Mouse (Mus musculus) stomach, embryonic 16.5 days (tissue): ENCODE measurements around the gene Epb41l1. TPM values are rescaled to one million over a fixed set of nuclear protein-coding genes. Genes with fewer than 3 reads are reported as not detected.

Experiments
- ATAC-seq: fragments of 200-750 bp; cut with Nextera tagmentation; 2 replicates; pipeline ENCODE4 v1.8.0; 2017; ENCODE audit warnings: moderate number of reproducible peaks, moderate TSS enrichment; ENCODE audit not compliant: insufficient read depth, low FRiP score
- H3K27ac ChIP-seq: fragments of 300-500 bp; sonication (generic); 2 replicates; pipeline ENCODE4 v1.5.1; 2014; ENCODE audit warnings: low read length
- H3K27me3 ChIP-seq: fragments of 300-500 bp; sonication (generic); 2 replicates; pipeline ENCODE4 v1.6.1; 2014; ENCODE audit warnings: low read length, control low read depth, mixed read lengths; ENCODE audit not compliant: control insufficient read depth, insufficient read depth
- H3K36me3 ChIP-seq: fragments of 300-500 bp; sonication (generic); 2 replicates; pipeline ENCODE4 v1.6.1; 2014; ENCODE audit warnings: low read length; ENCODE audit not compliant: control insufficient read depth, insufficient read depth
- H3K4me1 ChIP-seq: fragments of 300-500 bp; sonication (generic); 2 replicates; pipeline ENCODE4 v1.6.1; 2014; ENCODE audit warnings: low read length, control low read depth, mixed read lengths; ENCODE audit not compliant: control insufficient read depth, insufficient read depth
- H3K4me2 ChIP-seq: fragments of 300-500 bp; sonication (generic); 2 replicates; pipeline ENCODE4 v1.6.1; 2014; ENCODE audit warnings: low read depth, low read length, mixed read lengths
- H3K4me3 ChIP-seq: fragments of 300-500 bp; sonication (generic); replicated peaks from 2 replicates; pipeline ENCODE4 v1.5.1; 2014; ENCODE audit warnings: mild to moderate bottlenecking, low read length
- H3K9ac ChIP-seq: fragments of 300-500 bp; sonication (generic); 2 replicates; pipeline ENCODE4 v1.6.1; 2014; ENCODE audit warnings: low read length
- H3K9me3 ChIP-seq: fragments of 300-500 bp; sonication (generic); replicated peaks from 2 replicates; pipeline ENCODE4 v1.6.1; 2016; ENCODE audit warnings: low read length, control low read depth; ENCODE audit not compliant: control insufficient read depth
- WGBS: fragments of 180-500 bp; shearing (Covaris S2); extraction: QIAGEN DNeasy Blood & Tissue Kit; methylation state at CpG from one replicate; pipeline ENCODE4 v1.1.7; 2014; 5-methylcytosine and 5-hydroxymethylcytosine counted together
- polyA plus RNA-seq: library from polyadenylated mRNA; unstranded; fragments of >200 nt; fragmentation: Nextera tagmentation; extraction: Ambion mirVana; gene quantifications from 2 replicates; pipeline ENCODE4 v1.2.1, GENCODE M21; 2015

The Epb41l1 gene
- polyA plus RNA-seq, 1 experiment from 2014 or later, result 3.1 TPM

- no peak overlapping the region for H3K9ac ChIP-seq
- no peaks in the 10 kb centered on the region for H3K9me3 ChIP-seq
- H3K4me1 ChIP-seq, result no peaks in the 10 kb centered on the region
- H3K27me3 ChIP-seq, result no peaks in the 10 kb centered on the region
- no peak overlapping the region for H3K4me3 ChIP-seq
- no peak overlapping the region for H3K4me2 ChIP-seq
- H3K27ac ChIP-seq, result no peak overlapping the region
- 79% methylated on average over 6 of the region's 6 CpGs for WGBS
- ATAC-seq, result no peak
- 0 out of 2 replicates have a peak, but pooled peaks cover 4% of the 10 kb centered on the region for H3K36me3 ChIP-seq
These were observed 97.6 kb downstream of the Epb41l1 start for GRCm38 (mm10) chr2:156518306-156518705.

- Histone ChIP-seq H3K9me3 (no peaks in the 10 kb centered on the region), H3K4me1 (no peaks in the 10 kb centered on the region), H3K9ac (no peak overlapping the region), H3K4me3 (no peak overlapping the region), H3K36me3 (0 out of 2 replicates have a peak, but pooled peaks cover 4% of the 10 kb centered on the region), H3K27ac (no peak overlapping the region), H3K27me3 (no peaks in the 10 kb centered on the region), H3K4me2 (no peak overlapping the region)
- ATAC-seq, result no peak
- 92% methylated on average over 5 of the region's 5 CpGs for WGBS
These were observed 98.9 kb downstream of the Epb41l1 start for GRCm38 (mm10) chr2:156519584-156519983.

GRCm38 (mm10) chr2:156522994-156523393, 102.3 kb downstream of the Epb41l1 start:
- no peaks in the 10 kb centered on the region for H3K9me3 ChIP-seq
- no peak overlapping the region for H3K4me2 ChIP-seq
- 0 out of 2 replicates have a peak, but pooled peaks cover 6% of the 10 kb centered on the region for H3K36me3 ChIP-seq
- 87% methylated on average over 11 of the region's 11 CpGs for WGBS
- H3K27me3 ChIP-seq, result no peaks in the 10 kb centered on the region
- H3K9ac ChIP-seq, result no peak overlapping the region
- H3K27ac ChIP-seq, result no peak overlapping the region
- no peak overlapping the region for H3K4me3 ChIP-seq
- no peak for ATAC-seq
- no peaks in the 10 kb centered on the region for H3K4me1 ChIP-seq

GRCm38 (mm10) chr2:156524078-156524477, 103.4 kb downstream of the Epb41l1 start:
- Histone ChIP-seq H3K4me2 (no peak overlapping the region), H3K27ac (no peak overlapping the region), H3K4me1 (no peaks in the 10 kb centered on the region), H3K4me3 (no peak overlapping the region), H3K36me3 (0 out of 2 replicates have a peak, but pooled peaks cover 6% of the 10 kb centered on the region), H3K9me3 (no peaks in the 10 kb centered on the region), H3K9ac (no peak overlapping the region), H3K27me3 (no peaks in the 10 kb centered on the region)
- 55% methylated on average over 3 of the region's 3 CpGs for WGBS
- ATAC-seq, result no peak

- H3K27me3 ChIP-seq, result no peaks in the 10 kb centered on the region
- H3K4me2 ChIP-seq, result no peak overlapping the region
- no peaks in the 10 kb centered on the region for H3K4me1 ChIP-seq
- H3K27ac ChIP-seq, result no peak overlapping the region
- 0 out of 2 replicates have a peak, but pooled peaks cover 3% of the 10 kb centered on the region for H3K36me3 ChIP-seq
- no peaks in the 10 kb centered on the region for H3K9me3 ChIP-seq
- WGBS, result 55% methylated on average over 2 of the region's 2 CpGs
- H3K4me3 ChIP-seq, result no peak overlapping the region
- H3K9ac ChIP-seq, result no peak overlapping the region
- ATAC-seq, result no peak
These were observed 109.0 kb downstream of the Epb41l1 start for GRCm38 (mm10) chr2:156529726-156530125.

GRCm38 (mm10) chr2:156533160-156533559, 112.5 kb downstream of the Epb41l1 start:
- ATAC-seq, result no peak
- H3K9ac ChIP-seq, result no peak overlapping the region
- no peaks in the 10 kb centered on the region for H3K27me3 ChIP-seq
- no peaks in the 10 kb centered on the region for H3K4me1 ChIP-seq
- no peaks in the 10 kb centered on the region for H3K9me3 ChIP-seq
- H3K4me2 ChIP-seq, result no peak overlapping the region
- H3K36me3 ChIP-seq, result no peaks in the 10 kb centered on the region
- no peak overlapping the region for H3K27ac ChIP-seq
- 51% methylated on average over 2 of the region's 2 CpGs for WGBS
- H3K4me3 ChIP-seq, result no peak overlapping the region

GRCm38 (mm10) chr2:156538817-156539555, 118.3 kb downstream of the Epb41l1 start:
- WGBS, result 79% methylated on average over 7 of the region's 7 CpGs
- no peak for ATAC-seq
- H3K4me3 ChIP-seq, result no peak overlapping the region
- H3K27me3 ChIP-seq, result no peaks in the 10 kb centered on the region
- no peaks in the 10 kb centered on the region for H3K9me3 ChIP-seq
- H3K36me3 ChIP-seq, result no peaks in the 10 kb centered on the region
- H3K4me2 ChIP-seq, result no peak overlapping the region
- no peak overlapping the region for H3K9ac ChIP-seq
- no peaks in the 10 kb centered on the region for H3K4me1 ChIP-seq
- no peak overlapping the region for H3K27ac ChIP-seq

GRCm38 (mm10) chr2:156540991-156541390, 120.3 kb downstream of the Epb41l1 start:
- no peaks in the 10 kb centered on the region for H3K36me3 ChIP-seq
- WGBS, result 76% methylated on average over 7 of the region's 7 CpGs
- H3K27me3 ChIP-seq, result no peaks in the 10 kb centered on the region
- H3K4me3 ChIP-seq, result no peak overlapping the region
- ATAC-seq, result no peak
- no peaks in the 10 kb centered on the region for H3K9me3 ChIP-seq
- no peak overlapping the region for H3K4me2 ChIP-seq
- no peak overlapping the region for H3K9ac ChIP-seq
- H3K27ac ChIP-seq, result no peak overlapping the region
- H3K4me1 ChIP-seq, result no peaks in the 10 kb centered on the region

- Histone ChIP-seq H3K4me1 (no peaks in the 10 kb centered on the region), H3K9ac (no peak overlapping the region), H3K27me3 (no peaks in the 10 kb centered on the region), H3K36me3 (no peaks in the 10 kb centered on the region), H3K27ac (no peak overlapping the region), H3K4me3 (no peak overlapping the region), H3K4me2 (no peak overlapping the region), H3K9me3 (no peaks in the 10 kb centered on the region)
- ATAC-seq, result no peak
- 71% methylated on average over 8 of the region's 8 CpGs for WGBS
These were observed 121.7 kb downstream of the Epb41l1 start for GRCm38 (mm10) chr2:156542410-156542809.
